Mouse (Mus musculus): ENCODE measurements at regions not wholly inside any gene's neighbourhood (a gene's known extent, or its start where the extent isn't known, plus 50 kb on each side); places are given as distances from the start of the nearest gene placed in this dataset.
"Not testable (repeated sequence)": the region's sequence is repeated elsewhere in the genome, so short reads cannot be mapped to it uniquely, and the experiment has no call there.

DNA sequence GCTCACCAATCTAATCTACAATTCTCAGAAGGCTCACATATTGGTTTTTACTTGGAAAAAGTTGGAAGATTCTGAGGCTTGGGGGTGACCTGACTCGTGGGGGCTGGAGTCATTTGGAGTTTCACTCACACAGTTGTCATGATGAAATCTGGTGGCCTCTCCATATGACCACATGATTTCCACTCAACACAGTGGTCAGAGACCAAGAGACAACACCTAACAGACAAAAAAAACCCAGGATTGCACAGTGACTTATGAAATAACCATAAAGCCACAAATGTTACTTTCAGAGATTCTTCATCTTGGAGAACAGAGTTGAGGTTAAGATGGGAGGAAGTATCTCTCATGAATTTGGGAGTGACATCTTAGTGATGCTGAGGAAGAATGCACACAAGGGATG lies 263.4 kb upstream of the Tgfbr2 start:
- WGBS: 64% methylated on average over 1 of the region's 1 CpGs
- Histone ChIP-seq H3K36me3 (ENCODE audit: control insufficient read depth, insufficient read depth, low read length) (no peaks in the 10 kb centered on the region), H3K27ac (ENCODE audit: low read length) (no peak overlapping the region), H3K9ac (ENCODE audit: low read depth, low read length) (no peak overlapping the region), H3K27me3 (ENCODE audit: control insufficient read depth, insufficient read depth, low read depth, low read length) (no peaks in the 10 kb centered on the region), H3K9me3 (replicated peaks; ENCODE audit: control insufficient read depth, low read length, poor library complexity, severe bottlenecking) (no peaks in the 10 kb centered on the region), H3K4me2 (ENCODE audit: low read length) (no peak overlapping the region), H3K4me1 (ENCODE audit: control insufficient read depth, insufficient read depth, low read length) (no peaks in the 10 kb centered on the region), H3K4me3 (ENCODE audit: low read depth, low read length) (no peak overlapping the region)
- no peak for ATAC-seq

DNA sequence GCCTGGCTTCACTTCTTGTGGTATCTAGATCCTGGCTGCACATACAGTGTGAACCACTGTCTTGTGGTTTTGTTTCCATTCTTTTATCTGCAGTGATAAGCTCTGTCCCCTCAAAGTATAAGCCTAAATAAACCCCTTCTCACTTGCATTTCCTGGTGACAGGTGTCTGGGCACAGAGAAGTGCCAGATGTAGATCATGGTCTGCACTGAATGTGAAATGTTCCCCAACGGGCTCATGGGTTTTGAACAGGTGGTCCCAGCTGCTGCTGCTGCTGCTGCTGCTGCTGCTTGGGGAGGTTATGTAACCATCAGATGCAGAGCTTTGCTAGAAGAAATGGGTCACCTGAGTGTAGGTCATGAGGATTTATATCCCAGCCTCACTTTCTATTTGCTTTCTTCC lies 259.3 kb upstream of the Tgfbr2 start:
- H3K9me3 ChIP-seq (replicated peaks; ENCODE audit: control insufficient read depth, low read length, poor library complexity, severe bottlenecking): peaks cover 4% of the 10 kb centered on the region; the same call in 1 of the 2 replicates
- ATAC-seq: no peak
- no peak overlapping the region for H3K4me3 ChIP-seq (ENCODE audit: low read depth, low read length)
- H3K27me3 ChIP-seq (ENCODE audit: control insufficient read depth, insufficient read depth, low read depth, low read length): no peaks in the 10 kb centered on the region
- H3K9ac ChIP-seq (ENCODE audit: low read depth, low read length): no peak overlapping the region
- no peaks in the 10 kb centered on the region for H3K4me1 ChIP-seq (ENCODE audit: control insufficient read depth, insufficient read depth, low read length)
- no peak overlapping the region for H3K4me2 ChIP-seq (ENCODE audit: low read length)
- H3K36me3 ChIP-seq (ENCODE audit: control insufficient read depth, insufficient read depth, low read length): no peaks in the 10 kb centered on the region
- H3K27ac ChIP-seq (ENCODE audit: low read length): no peak overlapping the region
- 83% methylated on average over 1 of the region's 1 CpGs for WGBS

DNA sequence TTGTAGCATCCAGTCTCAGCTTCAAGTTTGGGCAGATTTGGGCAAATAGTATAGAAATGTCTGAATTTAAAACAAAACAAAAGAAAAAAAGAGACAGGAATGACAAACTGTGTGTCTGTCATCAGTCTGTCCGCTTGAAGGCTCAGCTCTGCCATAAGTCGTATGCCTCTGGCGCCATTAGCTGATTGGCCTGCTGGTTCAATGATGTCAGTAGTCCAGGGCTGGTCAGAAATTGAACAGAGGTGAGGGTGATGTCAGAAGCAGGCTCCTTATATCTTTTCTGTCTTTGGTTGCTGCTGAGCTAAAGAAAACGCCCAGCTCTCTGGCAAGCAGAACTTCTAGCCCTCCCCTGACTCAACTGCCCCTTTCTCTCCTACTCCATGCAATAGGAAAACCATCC lies 253.9 kb upstream of the Tgfbr2 start:
- H3K36me3 ChIP-seq (ENCODE audit: control insufficient read depth, insufficient read depth, low read length): no peaks in the 10 kb centered on the region
- H3K9ac ChIP-seq (ENCODE audit: low read depth, low read length): no peak overlapping the region
- no peaks in the 10 kb centered on the region for H3K27me3 ChIP-seq (ENCODE audit: control insufficient read depth, insufficient read depth, low read depth, low read length)
- no peak for ATAC-seq
- H3K4me3 ChIP-seq (ENCODE audit: low read depth, low read length): no peak overlapping the region
- H3K27ac ChIP-seq (ENCODE audit: low read length): no peak overlapping the region
- no peaks in the 10 kb centered on the region for H3K4me1 ChIP-seq (ENCODE audit: control insufficient read depth, insufficient read depth, low read length)
- peaks cover 4% of the 10 kb centered on the region; the same call in 1 of the 2 replicates for H3K9me3 ChIP-seq (replicated peaks; ENCODE audit: control insufficient read depth, low read length, poor library complexity, severe bottlenecking)
- 94% methylated on average over 4 of the region's 4 CpGs for WGBS
- no peak overlapping the region for H3K4me2 ChIP-seq (ENCODE audit: low read length)

DNA sequence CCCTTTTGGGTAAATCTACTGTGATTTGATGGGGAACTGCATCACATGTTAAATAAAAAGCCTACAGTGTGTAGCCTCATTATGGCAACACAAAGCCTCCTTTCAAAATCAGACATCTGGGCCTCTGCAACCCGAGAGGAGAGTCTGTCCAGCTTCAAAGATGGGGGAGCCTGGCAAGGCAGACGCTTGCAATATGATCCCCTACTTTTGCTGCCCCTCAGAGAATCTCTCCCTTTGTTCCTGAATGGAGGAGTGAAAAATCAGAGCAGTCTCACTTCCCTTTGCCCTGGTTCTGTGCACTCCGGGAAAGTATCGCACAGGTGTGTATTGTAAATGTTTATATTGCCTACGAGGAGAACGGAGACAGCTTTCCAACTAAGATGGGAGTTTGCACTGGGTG lies 253.3 kb upstream of the Tgfbr2 start:
- 59% methylated on average over 6 of the region's 6 CpGs for WGBS
- Histone ChIP-seq H3K9ac (ENCODE audit: low read depth, low read length) (no peak overlapping the region), H3K27me3 (ENCODE audit: control insufficient read depth, insufficient read depth, low read depth, low read length) (no peaks in the 10 kb centered on the region), H3K36me3 (ENCODE audit: control insufficient read depth, insufficient read depth, low read length) (no peaks in the 10 kb centered on the region), H3K27ac (ENCODE audit: low read length) (no peak overlapping the region), H3K9me3 (replicated peaks; ENCODE audit: control insufficient read depth, low read length, poor library complexity, severe bottlenecking) (peaks cover 4% of the 10 kb centered on the region; the same call in 1 of the 2 replicates), H3K4me1 (ENCODE audit: control insufficient read depth, insufficient read depth, low read length) (no peaks in the 10 kb centered on the region), H3K4me3 (ENCODE audit: low read depth, low read length) (no peak overlapping the region), H3K4me2 (ENCODE audit: low read length) (no peak overlapping the region)
- ATAC-seq: no peak

DNA sequence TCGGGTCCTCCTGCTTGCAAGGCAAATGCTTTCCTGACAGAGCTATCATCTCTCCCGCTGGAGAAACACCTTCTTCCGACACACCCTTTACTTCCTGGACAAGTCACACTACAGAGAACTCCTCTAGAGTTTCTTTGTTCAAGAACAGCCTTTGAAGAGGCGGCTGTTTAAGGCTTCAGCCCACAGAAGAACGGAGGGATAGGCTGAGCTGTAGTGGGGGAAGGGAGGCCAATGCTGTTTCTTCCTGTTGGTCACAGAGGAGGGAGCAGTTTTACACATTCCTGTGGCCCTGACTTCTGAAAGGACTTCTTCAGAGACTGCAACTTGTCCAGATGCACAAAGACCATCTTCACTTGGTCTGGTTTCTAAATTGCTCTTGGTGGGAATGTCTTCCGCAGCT lies 252.1 kb upstream of the Tgfbr2 start:
- H3K27me3 ChIP-seq (ENCODE audit: control insufficient read depth, insufficient read depth, low read depth, low read length): no peaks in the 10 kb centered on the region
- 45% methylated on average over 6 of the region's 6 CpGs for WGBS
- H3K4me1 ChIP-seq (ENCODE audit: control insufficient read depth, insufficient read depth, low read length): no peaks in the 10 kb centered on the region
- H3K27ac ChIP-seq (ENCODE audit: low read length): no peak overlapping the region
- no peak for ATAC-seq
- no peak overlapping the region for H3K9ac ChIP-seq (ENCODE audit: low read depth, low read length)
- H3K4me2 ChIP-seq (ENCODE audit: low read length): no peak overlapping the region
- peaks cover 4% of the 10 kb centered on the region; the same call in 1 of the 2 replicates for H3K9me3 ChIP-seq (replicated peaks; ENCODE audit: control insufficient read depth, low read length, poor library complexity, severe bottlenecking)
- H3K4me3 ChIP-seq (ENCODE audit: low read depth, low read length): no peak overlapping the region
- H3K36me3 ChIP-seq (ENCODE audit: control insufficient read depth, insufficient read depth, low read length): no peaks in the 10 kb centered on the region

DNA sequence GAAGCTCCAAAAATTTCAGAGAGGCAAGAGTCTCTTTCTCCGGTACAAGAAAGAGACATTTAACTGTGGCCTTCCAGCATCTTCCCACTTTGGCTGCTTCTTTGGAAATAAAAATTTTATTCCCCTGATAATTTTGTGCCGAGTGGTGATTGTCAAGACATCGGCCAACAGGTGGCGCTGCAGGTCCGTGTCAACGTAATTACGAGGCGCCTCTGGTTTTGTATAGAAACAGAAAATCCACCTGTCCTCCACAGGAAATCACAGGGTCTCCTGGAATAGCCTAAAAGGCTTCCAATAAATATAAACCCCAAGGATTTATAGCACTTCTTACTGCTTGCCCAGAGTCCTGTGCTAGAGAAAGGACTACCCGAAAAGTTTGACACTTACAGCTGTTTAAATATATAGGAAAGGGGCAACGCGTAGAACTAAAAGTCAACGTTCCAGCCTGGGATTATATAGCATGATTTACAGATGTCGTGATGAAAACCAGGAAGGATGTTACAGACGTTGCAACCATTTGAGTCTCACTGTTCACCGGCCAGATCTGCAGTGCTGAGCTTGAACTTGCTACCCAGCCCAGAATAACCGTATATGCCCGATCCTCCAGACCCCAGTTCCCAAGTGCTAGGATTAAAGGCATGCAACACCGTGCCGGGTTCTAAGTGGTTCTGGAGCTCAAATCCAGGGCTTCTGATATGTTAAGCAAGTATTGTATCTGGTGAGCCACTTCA lies 251.3 kb upstream of the Tgfbr2 start:
- Histone ChIP-seq H3K27ac (ENCODE audit: low read length) (no peak overlapping the region), H3K9ac (ENCODE audit: low read depth, low read length) (no peak overlapping the region), H3K4me2 (ENCODE audit: low read length) (no peak overlapping the region), H3K4me3 (ENCODE audit: low read depth, low read length) (no peak overlapping the region), H3K4me1 (ENCODE audit: control insufficient read depth, insufficient read depth, low read length) (no peaks in the 10 kb centered on the region), H3K9me3 (replicated peaks; ENCODE audit: control insufficient read depth, low read length, poor library complexity, severe bottlenecking) (peaks cover 4% of the 10 kb centered on the region; the same call in 1 of the 2 replicates), H3K27me3 (ENCODE audit: control insufficient read depth, insufficient read depth, low read depth, low read length) (no peaks in the 10 kb centered on the region), H3K36me3 (ENCODE audit: control insufficient read depth, insufficient read depth, low read length) (no peaks in the 10 kb centered on the region)
- no peak for ATAC-seq
- WGBS: 54% methylated on average over 19 of the region's 19 CpGs

DNA sequence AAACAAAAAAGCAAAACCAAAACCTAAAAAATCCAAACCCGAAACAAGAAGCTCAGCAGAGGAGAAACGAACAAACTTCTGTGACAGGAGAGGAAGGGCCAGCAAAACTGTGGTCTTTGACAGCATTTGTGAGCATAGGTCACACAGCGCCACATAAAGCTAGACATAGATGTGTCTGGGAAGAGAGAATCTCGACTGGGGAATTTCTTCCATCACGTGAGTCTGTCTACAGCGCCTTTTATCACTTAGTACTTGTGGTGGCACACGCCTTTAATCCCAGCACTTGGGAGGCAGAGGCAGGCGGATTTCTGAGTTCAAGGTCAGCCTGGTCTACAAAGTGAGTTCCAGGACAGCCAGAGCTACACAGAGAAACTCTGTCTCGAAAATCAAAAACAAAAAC lies 250.2 kb upstream of the Tgfbr2 start:
- ATAC-seq; H3K9me3 ChIP-seq (replicated peaks; ENCODE audit: control insufficient read depth, low read length, poor library complexity, severe bottlenecking); H3K4me2 ChIP-seq (ENCODE audit: low read length); H3K36me3 ChIP-seq (ENCODE audit: control insufficient read depth, insufficient read depth, low read length); H3K9ac ChIP-seq (ENCODE audit: low read depth, low read length); H3K27ac ChIP-seq (ENCODE audit: low read length); H3K27me3 ChIP-seq (ENCODE audit: control insufficient read depth, insufficient read depth, low read depth, low read length); H3K4me3 ChIP-seq (ENCODE audit: low read depth, low read length); H3K4me1 ChIP-seq (ENCODE audit: control insufficient read depth, insufficient read depth, low read length): not testable (repeated sequence)
- WGBS: 86% methylated on average over 9 of the region's 9 CpGs

DNA sequence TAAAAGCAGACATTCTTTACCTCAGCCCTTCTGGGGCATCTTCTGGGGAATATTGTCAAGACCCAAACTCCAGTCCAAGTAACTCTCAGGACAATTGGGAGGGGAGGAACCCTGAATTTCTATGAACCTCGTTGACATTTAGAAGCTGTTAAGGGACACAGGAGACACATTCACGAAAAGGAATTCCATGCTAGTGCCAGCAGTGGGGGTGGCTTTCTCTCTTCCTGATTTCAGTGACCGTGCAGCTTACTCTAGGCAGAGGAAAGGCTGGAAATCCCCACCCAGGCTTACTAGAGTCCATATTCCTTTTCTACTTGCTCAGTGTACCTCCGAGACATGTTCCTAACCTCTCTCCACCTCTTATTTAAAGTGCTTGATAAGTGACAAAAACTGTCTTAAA lies 239.9 kb upstream of the Tgfbr2 start:
- no peak overlapping the region for H3K9ac ChIP-seq (ENCODE audit: low read depth, low read length)
- WGBS: 88% methylated on average over 4 of the region's 4 CpGs
- no peaks in the 10 kb centered on the region for H3K27me3 ChIP-seq (ENCODE audit: control insufficient read depth, insufficient read depth, low read depth, low read length)
- H3K9me3 ChIP-seq (replicated peaks; ENCODE audit: control insufficient read depth, low read length, poor library complexity, severe bottlenecking): no peaks in the 10 kb centered on the region
- no peaks in the 10 kb centered on the region for H3K36me3 ChIP-seq (ENCODE audit: control insufficient read depth, insufficient read depth, low read length)
- no peaks in the 10 kb centered on the region for H3K4me1 ChIP-seq (ENCODE audit: control insufficient read depth, insufficient read depth, low read length)
- no peak overlapping the region for H3K27ac ChIP-seq (ENCODE audit: low read length)
- no peak overlapping the region for H3K4me2 ChIP-seq (ENCODE audit: low read length)
- H3K4me3 ChIP-seq (ENCODE audit: low read depth, low read length): no peak overlapping the region
- no peak for ATAC-seq

DNA sequence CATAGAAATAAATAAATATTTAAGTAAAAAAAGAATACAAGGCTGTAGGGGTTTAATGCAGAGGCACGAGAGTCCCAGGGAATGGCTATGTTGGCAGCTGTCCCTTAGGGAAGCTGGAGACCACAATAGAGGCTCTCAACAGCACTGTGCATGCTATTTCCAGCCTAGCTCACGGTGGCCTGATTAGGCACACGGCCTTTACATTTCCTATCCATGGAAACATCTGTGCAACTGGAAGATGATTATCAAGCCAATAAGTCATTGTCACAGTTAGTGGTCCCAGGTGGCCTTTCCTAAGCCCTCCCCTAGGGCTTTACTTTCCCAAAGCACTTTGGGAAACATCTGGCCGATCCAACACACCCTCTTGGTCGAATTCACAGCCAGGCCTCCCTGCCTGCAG lies 235.9 kb upstream of the Tgfbr2 start:
- Histone ChIP-seq H3K4me2 (ENCODE audit: low read length) (no peak overlapping the region), H3K27ac (ENCODE audit: low read length) (no peak overlapping the region), H3K4me3 (ENCODE audit: low read depth, low read length) (no peak overlapping the region), H3K27me3 (ENCODE audit: control insufficient read depth, insufficient read depth, low read depth, low read length) (no peaks in the 10 kb centered on the region), H3K9me3 (replicated peaks; ENCODE audit: control insufficient read depth, low read length, poor library complexity, severe bottlenecking) (no peaks in the 10 kb centered on the region), H3K36me3 (ENCODE audit: control insufficient read depth, insufficient read depth, low read length) (no peaks in the 10 kb centered on the region), H3K4me1 (ENCODE audit: control insufficient read depth, insufficient read depth, low read length) (no peaks in the 10 kb centered on the region), H3K9ac (ENCODE audit: low read depth, low read length) (no peak overlapping the region)
- no peak for ATAC-seq
- WGBS: 77% methylated on average over 5 of the region's 5 CpGs

All from midbrain, embryonic 16.5 days (tissue).